Mouse (Mus musculus) megakaryocyte, embryonic 14.5 days (primary cell): ENCODE data around the gene Kcnab1. TPM values are rescaled to one million over a fixed set of nuclear protein-coding genes. Genes with fewer than 3 reads are reported as not detected.

Experiments used
- H3K27me3 ChIP-seq: replicated peaks from 2 replicates; pipeline ENCODE3; 2012; ENCODE audit warnings: inconsistent platforms
- H3K36me3 ChIP-seq: replicated peaks from 2 replicates; pipeline ENCODE3; 2012; ENCODE audit warnings: low read length, inconsistent platforms, mixed read lengths
- H3K4me1 ChIP-seq: 2 replicates; pipeline ENCODE4 v1.6.1; 2012; ENCODE audit warnings: inconsistent platforms
- H3K4me3 ChIP-seq: replicated peaks from 2 replicates; pipeline ENCODE3; 2012; ENCODE audit warnings: moderate library complexity, mild to moderate bottlenecking, inconsistent platforms
- H3K9me3 ChIP-seq: 2 replicates; pipeline ENCODE4 v1.6.1; 2012; ENCODE audit warnings: inconsistent platforms
- FLI1 ChIP-seq: IDR thresholded peaks from 2 replicates; pipeline ENCODE4 v1.6.1; 2012; ENCODE audit warnings: low read length, inconsistent platforms, mixed read lengths
- GATA1 ChIP-seq: IDR thresholded peaks from 3 replicates; pipeline ENCODE4 v1.6.1; 2012; ENCODE audit warnings: mixed read lengths, low read length, inconsistent platforms, borderline replicate concordance
- polyA plus RNA-seq: library from polyadenylated mRNA; stranded (reverse); fragments of >175 nt; gene quantifications from 2 replicates; pipeline ENCODE4 v1.2.3, GENCODE M21; 2012; ENCODE audit warnings: low replicate concordance; ENCODE audit not compliant: insufficient read depth

The Kcnab1 gene
- polyA plus RNA-seq, 1 experiment: not detected

DNA sequence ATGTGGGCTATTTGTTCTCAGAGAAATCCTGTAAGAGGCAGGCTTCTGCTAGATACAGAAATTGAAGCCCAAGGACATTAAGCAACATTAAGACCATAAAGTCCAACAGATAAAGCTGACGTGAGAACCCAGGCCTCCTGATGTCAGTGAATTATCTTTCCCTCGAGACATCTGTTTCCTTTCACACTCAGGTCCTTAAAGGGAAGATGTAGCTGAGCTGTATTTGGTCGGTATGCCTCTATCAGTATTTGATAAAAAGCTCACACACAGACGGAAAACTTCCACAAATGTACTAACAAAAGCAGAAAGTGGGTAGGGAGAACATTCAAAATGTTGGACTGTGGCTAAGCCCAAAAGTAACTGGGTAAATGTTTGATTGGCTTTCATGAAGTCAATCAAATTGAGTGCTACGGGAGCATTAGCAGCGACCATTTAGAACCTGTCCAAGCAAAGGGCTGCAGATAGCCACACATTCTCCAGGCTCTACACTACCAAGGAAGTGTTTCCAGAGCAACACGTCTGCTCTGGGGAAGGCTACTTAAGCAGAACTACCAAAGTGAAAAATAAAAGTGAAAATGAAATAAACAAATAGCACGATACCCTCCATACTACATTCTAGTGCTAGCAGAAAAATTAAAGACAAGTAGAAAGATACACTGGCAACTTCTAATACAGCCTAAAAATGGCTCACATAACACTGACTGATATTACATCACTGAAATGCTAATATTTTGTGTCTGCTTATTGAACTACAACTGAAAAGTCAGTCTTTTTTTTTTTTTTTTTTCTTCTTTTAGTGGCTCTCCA lies 251.2 kb downstream of the Kcnab1 start:
- Histone ChIP-seq H3K9me3 (no peaks in the 10 kb centered on the region), H3K4me1 (peaks cover 42% of the 10 kb centered on the region), H3K4me3 (no peak overlapping the region), H3K27me3 (no peaks in the 10 kb centered on the region), H3K36me3 (peaks cover 13% of the 10 kb centered on the region)
- TF ChIP-seq FLI1 (no peak), GATA1 (no peak)

DNA sequence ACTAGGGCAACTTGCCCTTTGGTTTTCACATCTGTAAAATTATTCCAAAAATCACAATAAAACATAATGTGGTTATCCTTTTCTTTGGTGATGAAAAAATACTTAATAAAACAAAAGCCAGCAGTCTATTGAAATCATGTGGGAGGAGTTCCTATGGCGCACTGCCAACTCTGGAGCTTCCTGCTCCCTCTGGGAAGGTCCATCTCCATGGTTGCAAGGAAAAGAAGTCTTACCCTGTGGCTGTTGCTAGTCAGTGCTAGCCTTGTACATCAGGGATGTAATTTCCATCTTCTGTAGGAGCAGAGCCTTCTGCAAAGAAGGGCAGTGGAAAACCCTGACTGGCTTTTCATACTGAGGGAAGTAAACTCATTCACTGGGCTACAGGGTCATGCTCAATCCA lies 254.3 kb downstream of the Kcnab1 start:
- peaks cover 30% of the 10 kb centered on the region for H3K36me3 ChIP-seq
- peaks cover 37% of the 10 kb centered on the region for H3K4me1 ChIP-seq
- TF ChIP-seq FLI1: no peak
- no peak for TF ChIP-seq GATA1
- H3K4me3 ChIP-seq: no peak overlapping the region
- H3K27me3 ChIP-seq: no peaks in the 10 kb centered on the region
- no peaks in the 10 kb centered on the region for H3K9me3 ChIP-seq

DNA sequence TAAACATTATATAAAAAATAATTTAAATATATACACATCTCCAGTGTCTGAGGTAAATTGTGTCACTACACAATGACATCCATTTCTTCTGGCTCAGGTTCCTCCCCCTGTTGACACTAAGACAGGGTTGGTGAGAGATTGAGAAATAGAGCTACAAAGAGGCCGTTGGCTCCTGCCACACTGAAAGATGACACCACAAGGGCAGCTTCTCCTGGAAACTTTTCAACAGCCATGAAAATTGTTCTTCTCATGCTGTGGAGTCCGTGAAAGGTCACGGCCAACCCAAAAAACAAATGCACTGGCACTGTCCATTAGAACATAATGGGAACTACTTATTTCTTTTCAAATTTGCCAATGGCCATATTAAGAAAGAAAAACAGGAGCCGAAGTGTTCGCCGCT lies 256.0 kb downstream of the Kcnab1 start:
- Histone ChIP-seq H3K4me3 (no peak overlapping the region), H3K9me3 (no peaks in the 10 kb centered on the region), H3K4me1 (peaks cover 22% of the 10 kb centered on the region), H3K36me3 (peaks cover 42% of the 10 kb centered on the region), H3K27me3 (no peaks in the 10 kb centered on the region)
- TF ChIP-seq GATA1 (no peak), FLI1 (no peak)

DNA sequence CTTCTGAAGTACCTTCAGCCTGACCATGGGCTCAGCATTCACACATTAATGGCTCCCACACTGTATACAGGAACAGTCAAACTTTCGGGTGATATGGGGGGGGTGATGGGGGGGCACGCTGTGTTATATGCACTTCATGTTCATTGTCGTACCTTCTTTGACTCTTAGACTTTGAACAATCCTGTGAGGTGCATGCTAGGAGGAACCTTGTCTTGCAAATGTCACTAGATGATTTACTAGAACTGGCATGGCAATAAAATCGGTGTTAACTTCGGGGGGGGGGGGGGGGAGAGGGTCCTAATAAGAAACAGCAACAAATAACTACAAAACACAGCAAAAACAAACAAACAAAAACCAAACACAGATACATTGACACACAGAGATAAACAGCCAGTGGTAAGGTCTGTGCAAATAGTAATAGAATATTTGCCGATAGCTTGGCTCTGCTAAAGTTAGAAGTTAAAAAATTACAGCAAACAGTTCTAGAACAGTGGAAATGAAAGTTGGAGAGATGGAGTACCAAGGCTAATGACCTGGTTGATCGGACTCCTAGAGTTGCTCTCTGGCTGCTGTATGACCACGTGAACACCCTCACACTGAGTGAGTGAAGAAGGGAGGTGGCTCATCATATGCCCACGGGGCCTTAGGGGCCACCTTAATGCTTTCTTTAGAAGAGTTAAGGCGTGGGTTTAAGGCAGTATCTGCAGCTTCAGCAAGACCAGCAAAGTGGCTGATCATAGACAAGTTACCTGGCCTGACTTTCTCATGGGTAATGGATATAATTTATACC lies 256.9 kb downstream of the Kcnab1 start:
- TF ChIP-seq GATA1 (no peak), FLI1 (no peak)
- no peak overlapping the region for H3K4me3 ChIP-seq
- peaks cover 51% of the 10 kb centered on the region for H3K36me3 ChIP-seq
- H3K27me3 ChIP-seq: no peaks in the 10 kb centered on the region
- H3K4me1 ChIP-seq: peaks cover 13% of the 10 kb centered on the region
- no peaks in the 10 kb centered on the region for H3K9me3 ChIP-seq

DNA sequence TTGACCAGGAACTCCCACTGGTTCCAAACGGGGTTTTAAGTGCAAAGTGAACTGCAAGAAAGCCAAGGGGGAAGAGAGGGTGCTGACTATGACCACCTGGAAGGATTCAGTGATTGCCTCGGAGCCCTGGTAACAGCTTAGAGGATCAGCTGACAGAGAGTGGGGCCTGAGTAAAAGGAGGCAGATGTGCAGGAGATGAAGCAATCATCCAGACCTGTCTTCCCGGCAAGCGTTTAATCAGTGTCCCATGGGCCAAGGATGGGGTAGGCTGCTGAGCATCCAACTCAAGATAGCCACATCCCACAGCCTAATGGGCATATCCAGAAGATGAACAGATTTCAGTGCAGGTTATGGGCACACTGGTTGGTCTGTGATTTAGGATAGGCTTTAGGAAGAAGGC lies 258.8 kb downstream of the Kcnab1 start:
- no peaks in the 10 kb centered on the region for H3K9me3 ChIP-seq
- H3K4me3 ChIP-seq: no peak overlapping the region
- no peaks in the 10 kb centered on the region for H3K27me3 ChIP-seq
- no peak for TF ChIP-seq FLI1
- TF ChIP-seq GATA1: no peak
- peaks cover 65% of the 10 kb centered on the region for H3K36me3 ChIP-seq
- H3K4me1 ChIP-seq: no peaks in the 10 kb centered on the region

DNA sequence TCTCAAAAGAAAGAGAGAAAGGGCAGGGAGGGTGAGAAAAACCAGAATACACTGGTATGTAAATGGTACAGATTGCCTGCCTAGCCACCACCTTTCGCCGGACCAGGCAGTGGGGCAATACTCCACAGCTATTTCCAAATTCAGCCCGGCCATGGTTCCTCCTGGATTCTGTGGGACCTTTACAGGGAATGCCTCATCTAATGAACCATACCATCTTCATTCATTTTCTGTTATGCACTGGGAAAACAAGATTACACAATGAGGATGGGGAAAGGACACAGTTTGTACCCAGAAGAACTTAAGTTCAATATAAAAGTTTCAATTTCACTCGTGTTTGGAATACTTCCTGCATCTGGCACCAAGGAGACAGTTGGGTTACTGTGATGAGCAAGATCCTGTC lies 263.4 kb downstream of the Kcnab1 start:
- Histone ChIP-seq H3K9me3 (no peaks in the 10 kb centered on the region), H3K4me1 (peaks cover 17% of the 10 kb centered on the region), H3K4me3 (no peak overlapping the region), H3K27me3 (no peaks in the 10 kb centered on the region), H3K36me3 (peaks cover 90% of the 10 kb centered on the region)
- TF ChIP-seq GATA1 (no peak), FLI1 (no peak)

DNA sequence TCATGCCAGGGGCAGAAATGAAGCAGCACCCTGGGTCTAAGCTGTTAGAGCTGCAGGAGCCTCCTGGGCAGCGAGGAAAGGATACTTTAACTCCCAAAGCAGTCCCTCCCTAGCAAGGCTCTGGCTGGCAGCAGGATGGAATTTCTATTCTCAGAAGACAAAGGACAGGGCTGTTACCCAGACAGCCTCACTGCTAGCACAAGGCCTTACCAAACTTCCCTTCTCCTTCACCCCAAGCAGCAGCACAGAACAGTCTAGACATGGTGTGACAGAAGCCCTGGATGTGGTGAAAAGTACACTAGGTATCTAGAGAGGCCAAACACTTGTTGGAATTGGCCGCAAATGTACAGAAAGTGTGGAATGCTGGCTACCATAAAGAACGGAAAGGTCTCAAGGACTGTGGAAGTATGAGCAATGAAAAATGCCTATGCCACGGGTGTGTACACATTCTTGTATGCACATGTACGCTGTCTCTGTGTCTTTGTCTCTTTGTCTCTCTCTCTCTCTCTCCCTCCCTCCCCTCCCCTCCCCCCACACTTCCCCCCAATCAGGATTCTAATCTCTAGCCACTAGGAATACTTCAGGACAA lies 264.5 kb downstream of the Kcnab1 start:
- Histone ChIP-seq H3K9me3 (no peaks in the 10 kb centered on the region), H3K27me3 (no peaks in the 10 kb centered on the region), H3K4me3 (no peak overlapping the region), H3K36me3 (peaks cover 90% of the 10 kb centered on the region), H3K4me1 (peaks cover 23% of the 10 kb centered on the region)
- TF ChIP-seq FLI1 (no peak), GATA1 (no peak)

DNA sequence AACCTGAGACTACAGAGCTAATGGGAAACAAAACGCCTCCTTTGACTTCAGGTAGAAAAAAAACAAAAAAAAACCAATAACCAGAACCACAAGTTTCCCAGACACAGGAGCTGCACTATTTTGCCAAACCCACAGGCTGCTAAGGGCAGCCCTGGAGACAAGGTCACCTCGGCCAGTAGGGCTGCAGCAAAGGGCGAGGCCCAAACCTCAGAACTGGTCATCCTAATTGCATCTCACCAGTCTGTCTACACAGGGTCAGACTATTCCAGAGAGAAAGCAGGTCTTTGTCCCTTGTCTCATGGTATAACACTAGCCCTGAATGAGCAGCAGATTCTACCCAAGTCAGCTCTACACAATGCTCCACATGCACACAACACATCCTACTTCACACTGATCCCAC lies 265.5 kb downstream of the Kcnab1 start:
- Histone ChIP-seq H3K4me3 (no peak overlapping the region), H3K27me3 (no peaks in the 10 kb centered on the region), H3K9me3 (no peaks in the 10 kb centered on the region), H3K4me1 (peaks cover 31% of the 10 kb centered on the region), H3K36me3 (peaks cover 92% of the 10 kb centered on the region)
- TF ChIP-seq FLI1 (no peak), GATA1 (no peak)

DNA sequence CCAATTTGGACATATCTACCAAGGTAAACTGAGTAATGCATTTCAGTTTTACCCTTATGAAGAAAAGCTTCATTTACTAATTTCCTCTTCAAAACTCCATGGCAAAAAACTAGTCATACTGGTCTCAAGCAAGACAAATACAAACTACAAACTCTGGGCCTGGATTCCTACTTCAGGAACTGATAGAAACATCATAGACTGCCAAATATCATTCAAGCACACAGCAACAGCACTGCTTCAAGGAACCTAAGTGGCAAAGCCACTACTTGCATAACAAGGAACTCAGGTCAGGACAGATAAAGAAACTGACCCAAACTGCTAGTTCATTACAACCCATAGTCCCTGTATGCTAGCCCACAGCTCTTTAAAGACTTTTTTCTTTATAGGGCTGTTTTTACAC lies 269.5 kb downstream of the Kcnab1 start:
- H3K9me3 ChIP-seq: no peaks in the 10 kb centered on the region
- H3K4me3 ChIP-seq: no peak overlapping the region
- H3K36me3 ChIP-seq: peaks cover 94% of the 10 kb centered on the region
- peaks cover 35% of the 10 kb centered on the region for H3K4me1 ChIP-seq
- H3K27me3 ChIP-seq: no peaks in the 10 kb centered on the region
- TF ChIP-seq FLI1 (no peak), GATA1 (no peak)
